Mouse (Mus musculus) frontal cortex, postnatal 14 days (tissue): ENCODE results near the gene Cdhr3.

Experiments used
- DNase-seq, 2 experiments: peaks; one replicate each; pipeline ENCODE4 v3.0.0; 2022; ENCODE audit warnings: low spot score in 2 of 2

Cdhr3 gene

DNA sequence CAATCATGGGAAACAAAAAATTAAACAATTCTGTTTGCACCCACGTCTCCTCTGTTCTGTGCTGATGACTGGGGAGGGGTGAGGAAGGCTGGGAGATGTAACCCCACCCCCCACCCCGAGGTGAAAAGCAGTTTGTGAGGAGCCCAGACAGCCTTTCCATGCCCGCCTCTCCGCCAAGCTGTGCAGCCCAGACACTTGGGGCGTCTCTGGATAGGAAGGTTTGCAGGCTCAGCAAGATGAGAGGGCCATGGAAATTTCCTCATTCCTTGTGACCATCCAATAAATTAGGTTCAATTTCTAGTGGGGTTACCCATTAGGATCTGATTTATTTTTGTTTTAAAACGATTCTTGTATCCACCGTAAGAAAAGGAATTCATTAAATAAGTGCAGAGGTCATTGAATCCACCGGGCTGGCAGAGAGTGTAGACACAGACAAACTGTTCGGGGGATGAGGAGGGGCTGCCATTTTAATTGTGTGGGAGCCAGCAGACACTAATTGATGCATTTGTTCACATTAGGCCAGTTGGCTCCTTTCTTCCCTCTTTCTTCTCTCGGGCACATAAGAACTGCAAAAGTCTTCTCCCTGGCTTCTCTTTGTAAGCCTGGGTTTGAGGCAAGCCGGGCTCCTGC is 57.5 kb downstream of the Cdhr3 start:
- no peak for DNase-seq

DNA sequence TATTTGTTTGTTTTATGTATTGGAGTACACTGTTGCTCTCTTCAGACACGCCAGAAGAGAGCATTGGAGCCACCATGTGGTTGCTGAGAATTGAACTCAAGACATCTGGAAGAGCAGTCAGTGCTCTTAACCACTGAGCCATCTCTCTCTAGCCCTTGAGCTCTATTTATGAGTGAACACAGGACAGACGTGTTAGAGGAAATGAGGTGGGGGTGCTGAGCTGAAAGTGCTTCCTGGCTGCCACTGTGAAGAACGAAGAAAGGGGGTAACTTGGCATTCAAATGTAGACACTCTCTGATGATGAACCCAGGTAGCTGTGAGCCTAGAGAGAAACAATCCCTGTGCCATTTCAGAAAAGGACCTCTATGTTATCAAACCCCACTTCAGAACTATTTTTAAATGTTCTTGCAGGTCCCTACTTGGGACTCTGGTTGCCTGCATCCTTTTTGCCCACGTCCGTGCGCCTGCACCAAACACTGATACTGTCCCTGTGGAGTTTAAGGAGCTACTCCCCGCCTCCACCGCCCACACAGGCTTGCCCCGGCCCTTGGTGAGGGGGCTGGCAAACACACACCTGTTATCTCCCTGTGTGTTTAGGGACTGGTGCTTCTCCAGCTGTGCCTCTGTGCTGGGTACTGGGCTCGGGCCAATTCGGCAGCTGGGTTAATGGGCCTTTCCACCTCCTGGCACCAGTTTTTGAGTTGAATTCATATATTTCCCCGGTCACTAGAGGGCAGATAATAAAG is 58.2 kb downstream of the Cdhr3 start:
- no peak for DNase-seq

DNA sequence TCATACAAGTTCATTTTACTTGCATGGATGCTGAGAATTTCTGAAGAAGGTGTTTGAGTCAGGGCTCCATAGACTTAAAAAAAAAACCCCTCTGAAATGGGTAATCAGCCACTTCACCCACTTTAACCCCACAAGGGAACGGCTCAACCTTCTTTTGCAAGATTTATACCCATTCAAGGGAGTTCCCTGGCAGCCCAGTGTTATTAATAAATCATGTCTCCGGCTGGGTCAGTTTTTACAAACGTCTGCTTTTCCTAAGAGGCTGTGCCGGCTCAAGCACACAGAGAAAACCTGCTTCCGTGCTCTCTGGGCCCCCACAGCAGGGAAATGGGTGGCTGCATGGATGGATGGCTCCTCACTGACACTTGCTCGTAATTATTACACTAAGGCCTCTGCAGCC is 59.5 kb downstream of the Cdhr3 start:
- no peak for DNase-seq

GRCm38 (mm10) chr12:33030589-33030988 is 62.1 kb downstream of the Cdhr3 start:
- no peak for DNase-seq

DNA sequence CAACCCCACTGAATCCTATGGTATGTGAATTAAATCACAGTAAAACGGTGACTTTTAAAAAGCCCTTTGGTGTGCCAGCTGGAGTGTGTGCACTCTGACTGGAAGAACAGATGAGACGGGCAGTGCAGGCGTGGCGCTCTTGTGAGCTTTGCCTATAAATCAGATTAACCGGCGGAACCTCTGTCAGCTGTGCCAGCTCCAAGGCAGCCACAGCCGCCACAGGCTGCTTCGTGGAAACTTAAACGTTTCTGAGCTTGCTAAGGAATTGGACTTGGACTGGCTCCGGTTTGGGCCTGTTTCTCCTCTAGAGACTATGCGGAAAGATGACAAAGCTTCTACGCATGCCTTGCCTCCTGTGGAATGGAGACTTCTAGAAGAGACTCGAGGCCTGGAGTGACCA is 62.6 kb downstream of the Cdhr3 start:
- no peak for DNase-seq

- DNase-seq = no peak
These were observed 64.0 kb downstream of the Cdhr3 start for GRCm38 (mm10) chr12:33028708-33029107.

DNA sequence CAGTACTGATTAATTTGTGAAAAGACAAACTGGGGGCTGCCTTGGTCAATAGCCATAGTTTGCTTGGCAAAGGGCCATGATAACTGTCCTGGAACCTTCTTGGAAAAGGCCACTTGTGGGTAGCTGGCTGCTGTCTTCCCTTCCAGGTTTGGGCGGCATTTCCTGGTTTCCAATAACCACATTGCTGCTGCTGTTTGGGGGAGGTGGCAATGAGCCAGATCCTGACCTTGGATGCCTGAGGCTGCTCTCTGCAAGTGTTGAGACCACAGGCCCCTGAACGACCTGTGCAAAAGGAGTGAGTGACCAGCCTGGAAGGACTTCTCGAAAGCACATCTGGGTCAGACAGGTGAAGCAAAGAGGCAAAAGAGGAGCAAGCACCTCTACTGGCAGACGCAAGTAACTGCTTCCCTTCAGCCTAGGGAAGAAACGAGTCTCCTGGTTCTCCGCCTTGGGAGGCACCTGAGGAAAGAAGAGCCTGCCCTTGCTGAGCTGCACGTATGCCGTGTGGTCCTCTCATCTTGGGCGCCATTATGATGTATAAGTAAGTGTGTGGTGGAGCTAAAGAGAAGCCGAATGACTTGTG is 64.5 kb downstream of the Cdhr3 start:
- DNase-seq = no peak

DNA sequence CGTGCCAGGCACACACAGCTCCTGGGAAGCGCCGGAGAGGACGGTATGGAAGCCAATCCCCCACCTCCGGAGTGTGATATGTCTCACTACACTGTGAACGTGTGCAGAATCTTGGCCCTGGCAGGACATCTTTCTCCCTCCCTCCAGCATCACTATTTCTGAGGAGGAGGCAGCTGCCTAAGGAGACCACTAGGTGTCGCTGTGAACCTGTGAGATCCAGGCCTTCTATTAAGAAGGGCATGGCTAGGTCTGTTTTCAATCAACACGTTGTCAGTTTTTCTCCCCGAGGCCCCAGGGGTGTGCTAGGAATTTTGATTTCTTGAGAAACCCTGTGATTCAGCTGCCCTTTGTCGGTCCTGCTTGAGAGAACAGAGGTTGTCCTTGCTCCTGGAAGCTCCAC is 65.6 kb downstream of the Cdhr3 start:
- peak; percentile 57 to 66 for DNase-seq

DNA sequence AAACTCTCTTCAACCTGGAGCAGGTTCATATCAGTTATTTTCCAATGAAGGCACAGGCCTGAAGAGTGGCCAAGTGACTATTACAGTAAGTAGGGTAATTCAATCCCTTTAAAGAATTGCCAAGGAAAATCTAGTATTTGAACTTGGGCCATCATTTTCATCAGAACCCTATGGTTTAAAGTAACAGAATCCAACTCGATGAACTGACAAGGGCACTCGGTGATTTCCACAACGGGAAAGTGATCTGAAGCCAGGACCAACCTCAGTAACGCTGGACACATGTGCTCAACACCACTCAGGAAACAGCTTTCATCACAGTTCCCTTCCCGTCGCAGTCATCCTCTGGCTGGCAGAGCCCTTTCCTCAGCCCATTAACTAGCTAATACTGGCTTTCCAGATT is 68.2 kb downstream of the Cdhr3 start:
- DNase-seq = no peak

DNA sequence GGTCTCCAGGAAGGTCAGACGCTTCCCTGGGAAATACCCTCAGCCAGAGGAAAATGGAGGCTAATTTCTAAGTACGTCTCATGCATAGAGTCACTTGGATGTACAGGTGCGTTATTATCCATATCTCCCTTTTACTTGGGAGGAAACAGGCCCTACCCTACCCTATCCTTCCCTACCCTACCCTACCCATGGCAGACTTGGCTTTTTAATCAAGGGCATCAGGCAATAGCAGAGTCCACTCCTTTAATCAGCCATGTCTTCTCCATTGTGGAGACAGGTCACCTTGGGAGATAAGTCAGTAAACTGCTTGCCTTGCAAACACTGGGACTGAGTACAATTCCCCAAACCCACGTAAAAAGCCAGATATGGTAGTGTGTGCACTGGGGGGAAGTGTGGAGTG is 70.9 kb downstream of the Cdhr3 start:
- no peak for DNase-seq

- DNase-seq = no peak
These were observed 71.5 kb downstream of the Cdhr3 start for GRCm38 (mm10) chr12:33021140-33021539.

DNA sequence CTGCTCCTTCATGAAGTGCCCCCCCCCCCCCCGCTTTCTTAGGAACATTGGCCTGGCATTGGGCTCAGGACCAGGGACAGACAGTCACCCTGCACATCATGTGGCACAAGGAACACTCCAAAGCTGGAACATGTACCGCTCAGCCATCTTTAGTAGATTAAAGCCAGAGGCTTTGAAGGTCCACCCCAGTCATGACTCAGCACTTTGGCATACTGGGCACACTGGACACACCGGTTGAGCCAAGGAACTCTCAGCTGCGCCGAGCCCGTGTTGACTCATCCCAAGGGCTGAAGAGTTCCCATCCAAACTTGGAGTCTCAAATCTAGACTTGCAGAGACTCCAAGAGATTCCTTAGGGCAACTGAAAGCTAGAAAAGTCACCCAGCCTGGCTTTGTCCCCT is 72.7 kb downstream of the Cdhr3 start:
- no peak for DNase-seq

- DNase-seq = no peak
These were observed 74.1 kb downstream of the Cdhr3 start for GRCm38 (mm10) chr12:33018601-33019000.

DNA sequence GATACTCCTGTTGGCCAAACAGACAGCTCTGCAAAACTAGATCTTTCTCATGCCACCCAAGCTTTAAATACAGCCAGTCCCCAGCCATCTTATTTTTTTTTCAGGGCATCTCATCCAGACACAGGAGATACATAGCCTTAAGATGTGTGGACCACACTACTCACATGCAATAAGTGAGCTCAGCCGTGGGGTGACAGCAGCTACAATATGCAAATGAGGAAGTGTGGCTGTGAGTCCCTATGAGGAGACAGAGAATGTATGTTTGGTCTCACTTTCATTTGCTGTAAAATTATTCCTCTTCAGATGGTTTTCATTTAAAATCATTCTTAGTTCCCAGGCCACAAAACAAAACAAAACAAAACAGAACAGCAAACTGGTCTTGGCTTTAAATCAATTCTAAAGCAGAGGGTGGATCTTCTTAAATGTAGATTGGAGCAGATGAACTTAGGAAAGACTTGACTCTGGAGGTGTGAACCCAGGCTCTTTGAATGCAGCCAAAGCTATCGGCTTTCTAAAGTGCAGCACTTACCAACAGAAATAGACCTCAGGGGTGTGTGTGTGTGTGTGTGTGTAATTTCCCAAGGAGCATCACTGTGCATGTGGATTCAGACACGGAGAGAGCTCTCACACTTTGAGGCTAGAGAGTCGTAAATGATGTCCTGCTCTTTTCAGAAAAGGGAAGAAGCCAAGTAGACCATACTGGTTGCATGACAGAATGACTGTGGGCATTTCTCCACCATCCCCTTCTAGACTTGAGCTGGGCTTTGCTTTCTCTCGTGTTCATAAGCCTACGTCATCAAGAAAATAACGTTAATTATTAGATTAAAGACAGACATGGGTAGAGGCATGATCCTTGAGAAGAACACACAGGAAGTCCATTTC is 75.6 kb downstream of the Cdhr3 start:
- no peak for DNase-seq

GRCm38 (mm10) chr12:33015103-33015502 is 77.6 kb downstream of the Cdhr3 start:
- no peak for DNase-seq

DNA sequence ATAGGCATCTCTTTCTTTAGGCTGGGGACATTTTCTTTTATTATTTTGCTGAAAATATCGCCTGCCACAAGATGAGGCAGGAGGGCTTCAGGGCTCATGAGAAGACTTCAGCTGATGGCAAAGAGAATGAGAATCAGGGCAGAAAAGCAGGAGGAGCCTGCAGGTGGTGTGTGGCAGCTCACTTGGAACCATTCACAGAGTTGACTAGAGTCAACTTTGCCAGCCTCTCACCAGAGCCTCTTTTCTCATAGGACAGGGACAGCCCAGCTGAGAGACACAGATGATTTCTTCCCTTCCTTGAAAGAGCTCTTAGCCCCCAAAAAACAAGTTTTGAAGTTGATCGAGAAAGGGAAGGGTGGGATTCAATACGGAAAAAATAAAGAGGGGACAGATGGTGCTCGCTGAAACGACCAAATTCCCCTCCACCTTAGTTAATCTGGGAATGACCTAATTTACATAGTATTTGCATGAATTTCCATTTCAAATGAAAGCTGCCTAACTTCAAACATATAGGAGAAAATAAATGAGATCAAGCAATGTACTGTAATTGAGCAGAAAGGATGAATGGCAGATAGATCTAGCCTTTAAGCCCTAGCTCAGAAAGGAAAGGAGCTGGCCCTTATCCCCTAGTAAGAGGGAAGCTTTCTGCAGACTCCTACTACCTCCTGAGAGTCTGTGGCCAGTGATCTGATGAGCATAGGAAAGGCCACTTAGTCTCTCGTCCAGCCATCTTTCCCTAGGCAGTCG is 78.5 kb downstream of the Cdhr3 start:
- DNase-seq = no peak

GRCm38 (mm10) chr12:33010026-33010425 is 82.6 kb downstream of the Cdhr3 start:
- no peak for DNase-seq

- no peak for DNase-seq
These were observed 83.3 kb downstream of the Cdhr3 start for GRCm38 (mm10) chr12:33009206-33009966.

- DNase-seq = no peak
These were observed 84.2 kb downstream of the Cdhr3 start for GRCm38 (mm10) chr12:33008305-33009110.

DNA sequence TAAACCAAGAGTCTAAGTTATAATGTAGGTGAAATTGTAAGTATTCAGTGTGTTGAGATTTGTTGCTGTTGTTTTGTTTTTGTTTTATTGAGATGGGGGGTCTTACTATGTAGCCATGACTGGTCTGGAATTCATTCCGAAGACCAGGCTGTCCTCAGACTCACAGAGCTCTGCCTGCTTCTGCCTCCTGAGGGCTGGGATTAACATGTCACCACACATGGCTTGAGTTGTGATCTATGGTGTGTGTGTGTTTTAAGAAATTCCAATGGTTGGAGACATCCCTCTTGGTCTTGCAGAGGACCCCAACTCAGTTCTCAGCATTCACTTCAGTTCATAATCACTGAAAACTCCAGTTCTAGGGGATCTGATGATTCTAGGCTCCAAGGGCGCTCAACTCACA is 85.5 kb downstream of the Cdhr3 start:
- DNase-seq = no peak
